Mouse (Mus musculus): ENCODE results near the gene Gnl3. TPM values are rescaled to one million over a fixed set of nuclear protein-coding genes. Genes with fewer than 3 reads are reported as not detected.

Gnl3 gene
- total RNA-seq, 2 experiments from 2014 or later: 28.2 to 31.4 TPM

Other genes starting within 250 kb of the Gnl3 start
- gene Tmem110, start 193.6 kb downstream of the Gnl3 start, total RNA-seq (2021): 10 to 100 TPM; 10.0 to 13.2 TPM
- gene Mustn1, start 140.0 kb downstream of the Gnl3 start, total RNA-seq (2021): 10 to 100 TPM; 12.7 to 13.8 TPM
- gene Itih4, start 132.7 kb downstream of the Gnl3 start, total RNA-seq (2021): 1 to 10 TPM; 3.2 to 4.4 TPM
- under 1 TPM; 0.64 to 0.89 TPM for gene Itih3, start 95.4 kb downstream of the Gnl3 start, total RNA-seq (2021)
- gene Itih1, start 75.9 kb downstream of the Gnl3 start, total RNA-seq (2021): not detected
- gene Nek4, start 67.8 kb downstream of the Gnl3 start, total RNA-seq (2021): 1 to 10 TPM; 4.5 to 5.0 TPM
- gene Glt8d1, start 17.8 kb downstream of the Gnl3 start, total RNA-seq (2021): 10 to 100 TPM; 26.6 to 32.1 TPM
- 100 to 1,000 TPM; 177 to 181 TPM for gene Spcs1, start 17.5 kb downstream of the Gnl3 start, total RNA-seq (2021)
- gene Pbrm1, start within 50 bp of the Gnl3 start, total RNA-seq (2021): 10 to 100 TPM; 78.8 to 82.5 TPM
- 10 to 100 TPM; 92.2 to 93.5 TPM for gene Smim4, start 109.8 kb upstream of the Gnl3 start, total RNA-seq (2021)
- gene Nt5dc2, start 111.9 kb upstream of the Gnl3 start, total RNA-seq (2021): 10 to 100 TPM; 53.1 to 57.7 TPM
- gene Stab1, start 149.5 kb upstream of the Gnl3 start, total RNA-seq (2021): 10 to 100 TPM; 77.3 to 78.9 TPM
- 1,000 to 10,000 TPM; 5,439 to 5,458 TPM for gene Tnnc1, start 189.2 kb upstream of the Gnl3 start, total RNA-seq (2021)
- gene Nisch, start 197.8 kb upstream of the Gnl3 start, total RNA-seq (2021): 100 to 1,000 TPM; 234 to 236 TPM
- gene Sema3g, start 198.7 kb upstream of the Gnl3 start, total RNA-seq (2021): 10 to 100 TPM; 15.1 to 16.9 TPM
- 1 to 10 TPM; 5.2 to 6.0 TPM for gene Phf7, start 232.2 kb upstream of the Gnl3 start, total RNA-seq (2021)
- gene Bap1, start 232.3 kb upstream of the Gnl3 start, total RNA-seq (2021): 10 to 100 TPM; 51.1 to 55.0 TPM